In genomic region chr10:58788486-58789274, GRCm38 (mm10) we compare ENCODE assay signal across 18 mouse cellular contexts. TPM values are rescaled to one million over a fixed set of nuclear protein-coding genes. Genes with fewer than 3 reads are reported as not detected.
"Had no signal": no experiment of that assay in that cellular context is flagged by ENCODE, and none has a peak within 500 bp of the region (broad histone marks: within the 10 kb centered on the region; RNA-seq: fewer than 3 reads in every experiment).

No protein-coding gene starts in this region.

- DNase-seq: lung, adult 2 months; lung, postnatal 14 days; lung, postnatal 36 days; right cerebral cortex, postnatal 14 days; thymus, adult 18-20 months; thymus, postnatal 14 days; thymus, postnatal 36 days had no signal

- ATAC-seq: lung, postnatal 0 days; midbrain, embryonic 13.5 days; midbrain, embryonic 15.5 days had no signal

- H3K27ac ChIP-seq: lung, embryonic 15.5 days; macrophage; midbrain, embryonic 13.5 days; midbrain, embryonic 15.5 days; neural tube, embryonic 12.5 days; stomach, embryonic 15.5 days; stomach, postnatal 0 days had no signal

- H3K4me3 ChIP-seq: lung, embryonic 15.5 days; megakaryocyte, embryonic 14.5 days; midbrain, embryonic 13.5 days; midbrain, embryonic 15.5 days; neural tube, embryonic 12.5 days; stomach, embryonic 15.5 days had no signal

RNA-seq across cellular contexts. Expression of gene Sh3rf3, which starts 24.5 kb away (rescaled TPM):
- total RNA-seq: monocyte, adult 5-6 weeks; neutrophil, adult 5-6 weeks had no signal
